Mouse (Mus musculus) megakaryocyte, embryonic 14.5 days (primary cell): ENCODE measurements around the gene Acp2. TPM values are rescaled to one million over a fixed set of nuclear protein-coding genes. Genes with fewer than 3 reads are reported as not detected.

Experiments
- H3K27me3 ChIP-seq: replicated peaks from 2 replicates; pipeline ENCODE3; 2012; ENCODE audit warnings: inconsistent platforms
- H3K36me3 ChIP-seq: replicated peaks from 2 replicates; pipeline ENCODE3; 2012; ENCODE audit warnings: low read length, inconsistent platforms, mixed read lengths
- H3K4me1 ChIP-seq: 2 replicates; pipeline ENCODE4 v1.6.1; 2012; ENCODE audit warnings: inconsistent platforms
- H3K4me3 ChIP-seq: replicated peaks from 2 replicates; pipeline ENCODE3; 2012; ENCODE audit warnings: moderate library complexity, mild to moderate bottlenecking, inconsistent platforms
- H3K9me3 ChIP-seq: 2 replicates; pipeline ENCODE4 v1.6.1; 2012; ENCODE audit warnings: inconsistent platforms
- FLI1 ChIP-seq: IDR thresholded peaks from 2 replicates; pipeline ENCODE4 v1.6.1; 2012; ENCODE audit warnings: low read length, inconsistent platforms, mixed read lengths
- GATA1 ChIP-seq: IDR thresholded peaks from 3 replicates; pipeline ENCODE4 v1.6.1; 2012; ENCODE audit warnings: mixed read lengths, low read length, inconsistent platforms, borderline replicate concordance
- polyA plus RNA-seq: library from polyadenylated mRNA; stranded (reverse); fragments of >175 nt; gene quantifications from 2 replicates; pipeline ENCODE4 v1.2.3, GENCODE M21; 2012; ENCODE audit warnings: low replicate concordance; ENCODE audit not compliant: insufficient read depth

The Acp2 gene
- polyA plus RNA-seq, 1 experiment = 6.5 TPM

GRCm38 (mm10) chr2:91254725-91255380, 52.2 kb downstream of the Acp2 start:
- Histone ChIP-seq H3K4me3 (no peak overlapping the region), H3K4me1 (peaks cover 33% of the 10 kb centered on the region), H3K27me3 (peaks cover 93% of the 10 kb centered on the region), H3K9me3 (no peaks in the 10 kb centered on the region), H3K36me3 (no peaks in the 10 kb centered on the region)
- TF ChIP-seq GATA1 = no peak
- no peak for TF ChIP-seq FLI1

GRCm38 (mm10) chr2:91255661-91256150, 53.0 kb downstream of the Acp2 start, which contains the start of gene Pacsin3:
TSS of gene Pacsin3 (plus strand) at chr2:91255954.
- TF ChIP-seq FLI1 (no peak), GATA1 (no peak)
- Histone ChIP-seq H3K27me3 (peaks cover 97% of the 10 kb centered on the region), H3K4me3 (peak within 1 kb of the TSS; percentile 90), H3K36me3 (no peaks in the 10 kb centered on the region), H3K9me3 (no peaks in the 10 kb centered on the region), H3K4me1 (peaks cover 27% of the 10 kb centered on the region)

GRCm38 (mm10) chr2:91256256-91257125, 53.8 kb downstream of the Acp2 start:
- H3K4me3 ChIP-seq = peak overlapping the region; percentile 90
- peaks cover 27% of the 10 kb centered on the region for H3K4me1 ChIP-seq
- no peaks in the 10 kb centered on the region for H3K36me3 ChIP-seq
- H3K27me3 ChIP-seq = peaks cover 99% of the 10 kb centered on the region
- TF ChIP-seq FLI1 (no peak), GATA1 (no peak; the same call in 2 of the 3 replicates)
- no peaks in the 10 kb centered on the region for H3K9me3 ChIP-seq

- no peak for TF ChIP-seq GATA1
- TF ChIP-seq FLI1 = no peak
- peak overlapping the region; percentile 90 for H3K4me3 ChIP-seq
- H3K4me1 ChIP-seq = peaks cover 27% of the 10 kb centered on the region
- no peaks in the 10 kb centered on the region for H3K9me3 ChIP-seq
- H3K27me3 ChIP-seq = peaks cover 93% of the 10 kb centered on the region
- no peaks in the 10 kb centered on the region for H3K36me3 ChIP-seq
Observed at GRCm38 (mm10) chr2:91257126-91257980, 54.7 kb downstream of the Acp2 start.

- Histone ChIP-seq H3K4me3 (no peak overlapping the region), H3K9me3 (no peaks in the 10 kb centered on the region), H3K36me3 (no peaks in the 10 kb centered on the region), H3K27me3 (peaks cover 91% of the 10 kb centered on the region), H3K4me1 (peaks cover 25% of the 10 kb centered on the region)
- TF ChIP-seq FLI1 (no peak), GATA1 (no peak)
Observed at GRCm38 (mm10) chr2:91258054-91258453, 55.4 kb downstream of the Acp2 start.

GRCm38 (mm10) chr2:91258830-91259229, 56.1 kb downstream of the Acp2 start:
- H3K27me3 ChIP-seq = peaks cover 83% of the 10 kb centered on the region
- H3K4me3 ChIP-seq = no peak overlapping the region
- H3K36me3 ChIP-seq = no peaks in the 10 kb centered on the region
- no peaks in the 10 kb centered on the region for H3K9me3 ChIP-seq
- peaks cover 27% of the 10 kb centered on the region for H3K4me1 ChIP-seq
- no peak for TF ChIP-seq FLI1
- no peak for TF ChIP-seq GATA1

- Histone ChIP-seq H3K4me3 (no peak overlapping the region), H3K27me3 (peaks cover 76% of the 10 kb centered on the region), H3K4me1 (peaks cover 33% of the 10 kb centered on the region), H3K9me3 (no peaks in the 10 kb centered on the region), H3K36me3 (no peaks in the 10 kb centered on the region)
- no peak for TF ChIP-seq GATA1
- TF ChIP-seq FLI1 = no peak
Observed at GRCm38 (mm10) chr2:91259493-91259892, 56.8 kb downstream of the Acp2 start.

Other genes with a start within 250 kb of the Acp2 start
- gene Rapsn, start 167.3 kb upstream of the Acp2 start, polyA plus RNA-seq = 6.0 and 10.3 TPM in 2 replicates
- 29.3 and 127 TPM in 2 replicates for gene Psmc3, start 148.9 kb upstream of the Acp2 start, polyA plus RNA-seq
- 28.0 and 30.3 TPM in 2 replicates for gene Slc39a13, start 132.5 kb upstream of the Acp2 start, polyA plus RNA-seq
- gene Spi1, start 120.5 kb upstream of the Acp2 start, polyA plus RNA-seq = 24.1 and 123 TPM in 2 replicates
- 0.20 TPM in 1 of 2 replicates, not detected in the other for gene Mybpc3, start 84.7 kb upstream of the Acp2 start, polyA plus RNA-seq
- gene Madd, start 19.0 kb upstream of the Acp2 start, polyA plus RNA-seq = 8.8 and 14.6 TPM in 2 replicates
- gene Nr1h3, start 51 bp upstream of the Acp2 start, polyA plus RNA-seq = 7.4 TPM in 1 of 2 replicates, not detected in the other
- gene Ddb2, start 34.1 kb downstream of the Acp2 start, polyA plus RNA-seq = 0.57 TPM in 1 of 2 replicates, not detected in the other
- 0.47 TPM in 1 of 2 replicates, not detected in the other for gene Pacsin3, start 53.1 kb downstream of the Acp2 start, polyA plus RNA-seq
- gene Arfgap2, start 62.1 kb downstream of the Acp2 start, polyA plus RNA-seq = 19.6 and 28.6 TPM in 2 replicates
- gene 1110051M20Rik, start 241.8 kb downstream of the Acp2 start, polyA plus RNA-seq = 1.5 and 2.6 TPM in 2 replicates